Mouse (Mus musculus): ENCODE data around the gene Mttp. TPM values are rescaled to one million over a fixed set of nuclear protein-coding genes. Genes with fewer than 3 reads are reported as not detected.

The Mttp gene
- polyA plus RNA-seq, 1 experiment from 2014 or later: 8.3 TPM

- Histone ChIP-seq H3K4me2 (ENCODE audit: low read depth, low read length) (no peak overlapping the region), H3K9me3 (replicated peaks; ENCODE audit: control insufficient read depth, low read length) (no peaks in the 10 kb centered on the region), H3K4me1 (ENCODE audit: control insufficient read depth, insufficient read depth, low read length) (no peaks in the 10 kb centered on the region), H3K27ac (replicated peaks; ENCODE audit: low read depth, low read length) (no peak overlapping the region), H3K27me3 (ENCODE audit: control insufficient read depth, insufficient read depth, low read length) (no peaks in the 10 kb centered on the region), H3K36me3 (replicated peaks; ENCODE audit: control insufficient read depth, insufficient read depth, low read depth, low read length) (no peaks in the 10 kb centered on the region), H3K4me3 (ENCODE audit: low read depth, low read length) (no peak overlapping the region), H3K9ac (replicated peaks; ENCODE audit: low read length) (peak overlapping the region; percentile 10; the same call in 1 of the 2 replicates)
- DNase-seq (ENCODE audit: low spot score) (no peak), ATAC-seq (replicated peaks; ENCODE audit: insufficient number of reproducible peaks, low FRiP score, low TSS enrichment, low read depth) (no peak)
- whole genome bisulfite sequencing: 35% methylated on average over 4 of the region's 4 CpGs
Measured at GRCm38 (mm10) chr3:138053969-138054368, 90.8 kb downstream of the Mttp start.

- no peak for DNase-seq (ENCODE audit: low spot score)
- Histone ChIP-seq H3K27ac (replicated peaks; ENCODE audit: low read depth, low read length) (no peak overlapping the region), H3K4me2 (ENCODE audit: low read depth, low read length) (no peak overlapping the region), H3K36me3 (replicated peaks; ENCODE audit: control insufficient read depth, insufficient read depth, low read depth, low read length) (no peaks in the 10 kb centered on the region), H3K4me3 (ENCODE audit: low read depth, low read length) (no peak overlapping the region), H3K4me1 (ENCODE audit: control insufficient read depth, insufficient read depth, low read length) (no peaks in the 10 kb centered on the region), H3K27me3 (ENCODE audit: control insufficient read depth, insufficient read depth, low read length) (no peaks in the 10 kb centered on the region), H3K9me3 (replicated peaks; ENCODE audit: control insufficient read depth, low read length) (no peaks in the 10 kb centered on the region), H3K9ac (replicated peaks; ENCODE audit: low read length) (no peak overlapping the region)
- no peak for ATAC-seq (replicated peaks; ENCODE audit: insufficient number of reproducible peaks, low FRiP score, low TSS enrichment, low read depth)
- WGBS: 75% methylated on average over 3 of the region's 3 CpGs
Measured at GRCm38 (mm10) chr3:138051431-138051830, 93.3 kb downstream of the Mttp start.

- H3K9me3 ChIP-seq (replicated peaks; ENCODE audit: control insufficient read depth, low read length): no peaks in the 10 kb centered on the region
- no peaks in the 10 kb centered on the region for H3K27me3 ChIP-seq (ENCODE audit: control insufficient read depth, insufficient read depth, low read length)
- H3K36me3 ChIP-seq (replicated peaks; ENCODE audit: control insufficient read depth, insufficient read depth, low read depth, low read length): no peaks in the 10 kb centered on the region
- no peak overlapping the region for H3K4me2 ChIP-seq (ENCODE audit: low read depth, low read length)
- H3K4me1 ChIP-seq (ENCODE audit: control insufficient read depth, insufficient read depth, low read length): no peaks in the 10 kb centered on the region
- no peak for ATAC-seq (replicated peaks; ENCODE audit: insufficient number of reproducible peaks, low FRiP score, low TSS enrichment, low read depth)
- 89% methylated on average over 11 of the region's 11 CpGs for WGBS
- H3K9ac ChIP-seq (replicated peaks; ENCODE audit: low read length): no peak overlapping the region
- no peak for DNase-seq (ENCODE audit: low spot score)
- no peak overlapping the region for H3K27ac ChIP-seq (replicated peaks; ENCODE audit: low read depth, low read length)
- no peak overlapping the region for H3K4me3 ChIP-seq (ENCODE audit: low read depth, low read length)
Measured at GRCm38 (mm10) chr3:138050772-138051171, 94.0 kb downstream of the Mttp start.

- no peak overlapping the region for H3K4me3 ChIP-seq (ENCODE audit: low read depth, low read length)
- H3K27me3 ChIP-seq (ENCODE audit: control insufficient read depth, insufficient read depth, low read length): no peaks in the 10 kb centered on the region
- no peak for ATAC-seq (replicated peaks; ENCODE audit: insufficient number of reproducible peaks, low FRiP score, low TSS enrichment, low read depth)
- H3K4me2 ChIP-seq (ENCODE audit: low read depth, low read length): no peak overlapping the region
- no peak overlapping the region for H3K27ac ChIP-seq (replicated peaks; ENCODE audit: low read depth, low read length)
- no peaks in the 10 kb centered on the region for H3K36me3 ChIP-seq (replicated peaks; ENCODE audit: control insufficient read depth, insufficient read depth, low read depth, low read length)
- H3K4me1 ChIP-seq (ENCODE audit: control insufficient read depth, insufficient read depth, low read length): no peaks in the 10 kb centered on the region
- WGBS: 75% methylated on average over 6 of the region's 6 CpGs
- no peak for DNase-seq (ENCODE audit: low spot score)
- H3K9me3 ChIP-seq (replicated peaks; ENCODE audit: control insufficient read depth, low read length): no peaks in the 10 kb centered on the region
- no peak overlapping the region for H3K9ac ChIP-seq (replicated peaks; ENCODE audit: low read length)
Measured at GRCm38 (mm10) chr3:138049555-138049954, 95.2 kb downstream of the Mttp start.

GRCm38 (mm10) chr3:138043316-138043715 is 101.5 kb downstream of the Mttp start:
- ATAC-seq (replicated peaks; ENCODE audit: insufficient number of reproducible peaks, low FRiP score, low TSS enrichment, low read depth) (no peak), DNase-seq (ENCODE audit: low spot score) (no peak)
- H3K9ac ChIP-seq (replicated peaks; ENCODE audit: low read length): no peak overlapping the region
- WGBS: 86% methylated on average over 7 of the region's 7 CpGs
- H3K27me3 ChIP-seq (ENCODE audit: control insufficient read depth, insufficient read depth, low read length): no peaks in the 10 kb centered on the region
- H3K4me1 ChIP-seq (ENCODE audit: control insufficient read depth, insufficient read depth, low read length): no peaks in the 10 kb centered on the region
- no peak overlapping the region for H3K4me2 ChIP-seq (ENCODE audit: low read depth, low read length)
- H3K4me3 ChIP-seq (ENCODE audit: low read depth, low read length): no peak overlapping the region
- no peaks in the 10 kb centered on the region for H3K36me3 ChIP-seq (replicated peaks; ENCODE audit: control insufficient read depth, insufficient read depth, low read depth, low read length)
- H3K9me3 ChIP-seq (replicated peaks; ENCODE audit: control insufficient read depth, low read length): no peaks in the 10 kb centered on the region
- no peak overlapping the region for H3K27ac ChIP-seq (replicated peaks; ENCODE audit: low read depth, low read length)

- no peak overlapping the region for H3K27ac ChIP-seq (replicated peaks; ENCODE audit: low read depth, low read length)
- H3K36me3 ChIP-seq (replicated peaks; ENCODE audit: control insufficient read depth, insufficient read depth, low read depth, low read length): no peaks in the 10 kb centered on the region
- H3K4me2 ChIP-seq (ENCODE audit: low read depth, low read length): no peak overlapping the region
- WGBS: 54% methylated on average over 3 of the region's 3 CpGs
- no peak for ATAC-seq (replicated peaks; ENCODE audit: insufficient number of reproducible peaks, low FRiP score, low TSS enrichment, low read depth)
- DNase-seq (ENCODE audit: low spot score): no peak
- no peaks in the 10 kb centered on the region for H3K9me3 ChIP-seq (replicated peaks; ENCODE audit: control insufficient read depth, low read length)
- no peaks in the 10 kb centered on the region for H3K4me1 ChIP-seq (ENCODE audit: control insufficient read depth, insufficient read depth, low read length)
- H3K4me3 ChIP-seq (ENCODE audit: low read depth, low read length): no peak overlapping the region
- H3K9ac ChIP-seq (replicated peaks; ENCODE audit: low read length): no peak overlapping the region
- no peaks in the 10 kb centered on the region for H3K27me3 ChIP-seq (ENCODE audit: control insufficient read depth, insufficient read depth, low read length)
Measured at GRCm38 (mm10) chr3:138041591-138042301, 103.0 kb downstream of the Mttp start.

GRCm38 (mm10) chr3:138040938-138041337 is 103.8 kb downstream of the Mttp start:
- Histone ChIP-seq H3K4me3 (ENCODE audit: low read depth, low read length) (no peak overlapping the region), H3K36me3 (replicated peaks; ENCODE audit: control insufficient read depth, insufficient read depth, low read depth, low read length) (no peaks in the 10 kb centered on the region), H3K9me3 (replicated peaks; ENCODE audit: control insufficient read depth, low read length) (no peaks in the 10 kb centered on the region), H3K27ac (replicated peaks; ENCODE audit: low read depth, low read length) (no peak overlapping the region), H3K9ac (replicated peaks; ENCODE audit: low read length) (no peak overlapping the region), H3K4me2 (ENCODE audit: low read depth, low read length) (no peak overlapping the region), H3K4me1 (ENCODE audit: control insufficient read depth, insufficient read depth, low read length) (no peaks in the 10 kb centered on the region), H3K27me3 (ENCODE audit: control insufficient read depth, insufficient read depth, low read length) (no peaks in the 10 kb centered on the region)
- DNase-seq (ENCODE audit: low spot score) (no peak), ATAC-seq (replicated peaks; ENCODE audit: insufficient number of reproducible peaks, low FRiP score, low TSS enrichment, low read depth) (no peak)
- 84% methylated on average over 2 of the region's 2 CpGs for WGBS
